Mouse (Mus musculus): Measurements from ENCODE around the gene Slc35f1. TPM values are rescaled to one million over a fixed set of nuclear protein-coding genes. Genes with fewer than 3 reads are reported as not detected.

Gene Slc35f1
- total RNA-seq, 2 experiments from 2014 or later = 3.9 to 4.8 TPM

- no peak for DNase-seq (ENCODE audit: low spot score in 2 of 2)
Measured at GRCm38 (mm10) chr10:53087811-53088210, 397.5 kb downstream of the Slc35f1 start.

- DNase-seq (ENCODE audit: low spot score in 2 of 2) = no peak
Measured at GRCm38 (mm10) chr10:53091525-53091924, 401.2 kb downstream of the Slc35f1 start.

GRCm38 (mm10) chr10:53096446-53096845 lies 406.1 kb downstream of the Slc35f1 start:
- DNase-seq (ENCODE audit: low spot score in 2 of 2) = no peak

- no peak for DNase-seq (ENCODE audit: low spot score in 2 of 2)
Measured at GRCm38 (mm10) chr10:53100881-53101280, 410.5 kb downstream of the Slc35f1 start.

- DNase-seq (ENCODE audit: low spot score in 2 of 2) = no peak
Measured at GRCm38 (mm10) chr10:53101412-53101811, 411.1 kb downstream of the Slc35f1 start.

- no peak for DNase-seq (ENCODE audit: low spot score in 2 of 2)
Measured at GRCm38 (mm10) chr10:53102423-53102822, 412.1 kb downstream of the Slc35f1 start.

- peak; percentile 17 to 63 for DNase-seq (ENCODE audit: low spot score in 2 of 2)
Measured at GRCm38 (mm10) chr10:53115028-53115427, 424.7 kb downstream of the Slc35f1 start.

- no peak for DNase-seq (ENCODE audit: low spot score in 2 of 2)
Measured at GRCm38 (mm10) chr10:53115673-53116398, 425.5 kb downstream of the Slc35f1 start.

GRCm38 (mm10) chr10:53120608-53121007 lies 430.3 kb downstream of the Slc35f1 start:
- no peak for DNase-seq (ENCODE audit: low spot score in 2 of 2)

GRCm38 (mm10) chr10:53124365-53124764 lies 434.0 kb downstream of the Slc35f1 start:
- DNase-seq (ENCODE audit: low spot score in 2 of 2) = no peak

- DNase-seq (ENCODE audit: low spot score in 2 of 2) = no peak
Measured at GRCm38 (mm10) chr10:53132707-53133106, 442.4 kb downstream of the Slc35f1 start.

- DNase-seq (ENCODE audit: low spot score in 2 of 2) = no peak
Measured at GRCm38 (mm10) chr10:53150321-53150720, 460.0 kb downstream of the Slc35f1 start.

GRCm38 (mm10) chr10:53150916-53151315 lies 460.6 kb downstream of the Slc35f1 start:
- no peak for DNase-seq (ENCODE audit: low spot score in 2 of 2)

- no peak for DNase-seq (ENCODE audit: low spot score in 2 of 2)
Measured at GRCm38 (mm10) chr10:53156374-53156773, 466.0 kb downstream of the Slc35f1 start.

GRCm38 (mm10) chr10:53157740-53158139 lies 467.4 kb downstream of the Slc35f1 start:
- DNase-seq (ENCODE audit: low spot score in 2 of 2) = no peak
